Mouse (Mus musculus) ovary, postnatal 10 days (tissue): ENCODE results near the gene Lrrc51.

Experiments used
- DNase-seq: peaks from one replicate; pipeline ENCODE4 v3.0.0; 2022; ENCODE audit warnings: low spot score

Lrrc51 gene

DNA sequence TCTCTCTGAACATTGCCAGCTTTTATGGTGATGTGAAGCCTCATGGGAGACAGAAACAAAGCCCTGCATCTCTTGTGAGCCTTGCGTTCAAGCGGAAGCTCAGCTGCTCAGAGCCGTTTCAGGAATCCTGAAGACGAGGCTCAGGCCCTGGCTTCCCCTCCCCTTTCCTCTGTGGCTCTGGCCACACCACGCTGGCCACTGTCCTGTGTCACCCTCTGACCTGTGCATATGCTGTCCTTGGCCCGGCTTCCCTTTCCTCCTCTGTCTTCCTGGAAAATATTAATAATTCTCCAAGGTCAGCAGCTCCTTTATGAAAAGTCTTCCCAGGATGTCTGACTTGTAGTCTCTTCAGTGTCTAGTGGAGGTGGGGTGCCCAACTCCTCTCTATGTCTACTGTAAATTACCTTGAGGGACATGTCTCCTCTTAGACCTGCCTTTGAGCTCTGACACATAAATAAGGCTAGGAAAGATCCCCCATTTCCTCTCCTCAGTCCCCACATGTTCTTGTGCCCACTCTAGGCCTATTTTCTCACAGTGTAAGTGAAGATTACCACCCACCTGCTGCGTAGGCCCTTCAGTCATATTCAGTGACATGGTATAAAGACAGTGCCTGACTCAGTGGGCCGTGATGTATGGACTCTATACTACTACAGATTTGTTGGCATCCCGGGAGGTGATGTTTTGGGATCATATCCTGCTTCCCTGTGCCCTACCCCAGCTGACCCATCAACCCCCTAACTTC lies 51.1 kb downstream of the Lrrc51 start:
- DNase-seq, result no peak

DNA sequence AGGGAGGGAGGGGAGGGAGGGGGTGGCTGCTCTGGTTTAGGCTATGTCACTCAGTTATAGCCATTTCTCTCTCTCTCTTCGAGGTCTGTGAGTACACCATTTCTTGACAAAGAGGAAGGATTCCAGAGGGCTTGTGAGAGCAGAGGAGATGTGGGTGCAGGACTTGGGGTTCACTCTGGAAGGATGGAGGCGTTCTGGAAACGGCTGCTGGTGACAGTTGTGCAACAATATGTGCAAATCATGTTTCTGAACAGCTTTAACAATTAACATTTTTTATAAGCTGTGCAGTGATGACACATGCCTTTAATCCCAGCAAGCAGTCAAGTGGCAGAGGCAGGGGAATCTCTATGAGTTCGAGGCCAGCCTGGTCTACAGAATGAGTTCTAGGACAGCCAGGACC lies 52.8 kb downstream of the Lrrc51 start:
- no peak for DNase-seq

DNA sequence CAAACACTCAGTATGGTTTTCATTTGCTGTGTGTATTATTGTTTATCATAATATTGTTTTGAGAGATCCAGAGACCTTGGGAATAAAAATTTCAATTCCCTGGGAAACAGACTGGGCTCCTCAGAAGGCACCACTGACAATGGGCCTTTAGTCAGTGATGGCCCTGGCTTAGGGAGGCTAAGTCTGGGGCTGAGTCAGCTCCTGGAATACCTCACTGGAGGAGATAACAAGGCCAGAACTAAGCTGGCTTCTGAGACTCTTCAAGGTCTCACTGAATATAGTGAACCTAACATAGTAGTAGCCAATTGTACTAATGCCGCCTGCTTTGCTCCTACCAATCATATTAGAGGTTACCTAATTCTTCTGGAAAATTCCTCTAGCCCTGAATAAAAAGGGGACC lies 57.7 kb downstream of the Lrrc51 start:
- DNase-seq, result no peak

DNA sequence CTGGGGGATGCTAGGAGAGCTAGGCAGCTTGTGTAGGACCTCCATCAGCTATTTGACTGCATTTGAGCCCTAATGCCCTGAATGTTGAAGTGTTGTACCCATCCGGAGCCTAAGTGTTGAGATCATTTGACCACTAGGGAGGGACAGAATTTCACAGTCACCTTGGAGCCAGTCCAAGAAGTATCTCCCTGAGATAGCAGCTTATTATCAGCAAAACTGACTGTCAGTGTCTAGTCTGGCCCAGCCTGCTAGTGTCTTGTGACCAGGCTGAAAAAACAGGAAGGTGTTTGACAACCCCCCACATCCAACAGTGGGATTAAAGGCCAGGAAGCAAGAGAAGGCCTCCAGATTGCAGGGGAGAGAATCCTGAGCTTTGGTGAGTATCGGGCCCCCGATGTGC lies 62.4 kb downstream of the Lrrc51 start:
- DNase-seq, result no peak

DNA sequence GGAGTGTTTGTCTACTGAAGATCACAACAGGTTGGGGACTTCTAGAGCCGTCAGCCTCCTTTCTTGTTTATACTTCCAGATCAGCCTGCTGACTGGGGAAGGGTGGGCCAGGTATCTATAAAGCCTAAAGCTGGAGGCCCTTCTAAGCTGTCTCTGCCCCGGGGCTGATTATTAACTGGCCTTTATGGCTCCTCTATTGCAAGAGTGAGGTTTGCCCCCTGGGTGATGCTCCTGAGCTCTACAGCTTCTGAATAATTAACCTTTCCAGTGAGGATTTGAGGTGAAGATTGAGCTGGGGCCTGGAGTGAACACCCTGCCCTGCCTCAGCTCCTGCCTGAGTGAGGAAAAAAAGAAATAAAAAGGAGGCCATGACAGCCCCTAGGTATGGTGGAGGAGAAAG lies 63.1 kb downstream of the Lrrc51 start, which contains the start of gene Folr1:
Gene Folr1 (minus strand): TSS at position 160 of the 400 bp plus-strand sequence.
- DNase-seq, result no peak

DNA sequence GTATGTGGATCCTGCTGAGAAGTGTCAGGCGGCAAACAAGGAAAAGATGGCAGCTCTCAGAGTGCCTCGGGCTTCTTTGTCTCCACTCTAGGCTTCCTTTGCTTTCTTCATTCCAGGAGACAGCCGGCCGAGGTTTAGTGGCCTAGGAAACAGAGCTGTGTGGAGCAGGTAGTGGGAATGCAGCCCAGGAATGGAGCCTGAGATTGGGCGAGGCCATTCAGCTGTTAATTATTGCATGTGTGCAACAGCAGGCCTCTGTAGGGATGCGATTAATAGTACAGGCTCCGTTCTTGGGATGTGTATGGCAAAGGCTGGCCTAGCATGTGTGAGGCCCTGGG lies 64.6 kb downstream of the Lrrc51 start:
- DNase-seq, result no peak

DNA sequence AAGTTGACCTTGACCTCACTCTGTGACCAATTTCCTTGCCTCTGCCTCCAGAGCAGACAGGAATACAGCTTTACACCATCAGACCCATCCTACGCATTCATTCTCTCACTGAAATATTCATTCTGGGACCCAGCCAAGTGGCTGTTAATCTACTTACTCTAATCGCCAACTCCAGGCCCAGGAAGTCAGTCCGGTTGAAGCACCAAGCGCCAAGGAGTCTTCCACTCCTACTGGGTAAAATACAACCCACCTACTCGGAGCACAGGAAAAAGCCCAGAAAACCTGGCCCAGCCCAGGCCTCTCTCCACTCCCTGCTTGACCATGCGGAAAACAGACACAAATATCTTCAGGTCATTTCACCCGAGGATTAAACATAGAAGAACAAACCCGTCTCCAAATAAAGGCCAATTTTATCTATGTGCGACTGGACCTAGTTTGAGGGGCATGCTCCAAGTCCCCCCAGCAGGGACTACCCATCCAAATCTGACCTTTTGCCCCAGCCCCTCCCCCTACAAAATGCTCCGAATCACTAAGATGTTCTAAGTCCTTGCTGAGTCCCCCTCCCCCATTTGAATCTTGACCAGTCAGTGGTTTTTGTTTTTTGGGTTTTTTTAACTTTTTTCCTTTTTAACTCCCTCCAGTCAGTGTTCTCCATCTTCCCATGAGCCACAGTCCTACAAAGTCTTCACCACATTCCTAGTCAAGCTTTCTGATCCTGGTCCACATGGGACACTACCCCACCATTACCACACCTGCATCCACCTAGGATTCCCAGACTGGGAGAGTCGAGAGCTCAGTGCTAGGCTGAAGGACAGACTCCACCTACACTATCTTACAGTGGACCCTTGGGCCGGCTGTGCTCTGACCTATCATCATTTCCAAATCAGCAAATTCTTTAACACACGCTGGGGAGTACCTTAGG lies 65.2 kb downstream of the Lrrc51 start:
- no peak for DNase-seq

DNA sequence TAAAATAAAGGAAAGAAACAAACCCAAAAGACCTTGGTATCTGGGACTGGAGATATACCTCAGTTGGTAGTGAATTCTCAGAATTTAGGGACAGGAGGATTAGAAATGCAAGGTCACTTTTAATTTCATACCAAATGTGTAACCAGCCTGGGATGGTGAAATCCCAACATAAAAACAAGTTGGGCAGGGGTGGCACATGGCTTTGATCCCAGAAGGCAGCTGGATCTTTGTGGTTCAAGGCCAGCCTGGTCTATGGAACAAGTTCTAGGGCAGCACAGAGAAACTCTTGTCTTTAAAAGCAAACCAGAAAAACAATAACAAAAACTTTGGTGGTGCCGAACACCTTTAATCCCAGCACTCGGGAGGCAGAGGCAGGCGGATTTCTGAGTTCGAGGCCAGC lies 66.2 kb downstream of the Lrrc51 start:
- no peak for DNase-seq

DNA sequence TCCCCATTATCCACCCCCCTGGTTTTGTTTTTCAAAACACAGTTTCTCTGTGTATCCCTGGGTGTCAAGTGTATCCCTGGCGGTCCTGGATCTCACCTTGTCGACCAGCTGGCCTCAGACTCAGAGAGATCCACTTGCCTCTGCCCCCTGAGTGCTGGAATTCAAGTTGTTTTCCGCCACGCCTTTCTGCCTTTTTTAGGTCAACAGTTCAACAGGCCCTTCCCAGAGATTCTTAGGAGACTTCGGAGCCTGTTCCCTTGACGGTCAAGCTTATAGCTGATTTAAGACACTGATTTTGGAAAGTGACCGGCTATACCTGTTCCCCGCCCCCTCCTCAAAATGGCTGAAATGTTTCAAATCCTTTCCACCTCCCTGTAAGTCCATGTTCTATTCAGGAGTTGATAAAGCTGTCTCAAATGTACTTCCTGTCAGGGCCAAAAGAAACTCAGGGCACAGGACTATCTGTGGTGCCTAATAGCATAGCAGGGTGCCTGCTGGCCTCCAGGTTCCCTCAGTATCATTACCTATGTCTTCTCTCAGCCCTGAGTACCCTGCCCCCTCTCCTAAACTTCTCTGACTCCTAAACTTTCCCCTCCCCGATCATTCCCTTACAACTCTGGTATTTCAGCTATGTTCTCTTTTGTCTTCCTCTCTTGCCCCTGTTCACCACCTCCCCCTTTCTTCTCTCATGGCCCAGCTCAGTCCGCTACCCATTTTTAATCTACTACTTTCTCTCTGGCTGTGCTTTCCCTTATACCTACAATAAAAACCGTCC lies 67.0 kb downstream of the Lrrc51 start:
- DNase-seq, result no peak

DNA sequence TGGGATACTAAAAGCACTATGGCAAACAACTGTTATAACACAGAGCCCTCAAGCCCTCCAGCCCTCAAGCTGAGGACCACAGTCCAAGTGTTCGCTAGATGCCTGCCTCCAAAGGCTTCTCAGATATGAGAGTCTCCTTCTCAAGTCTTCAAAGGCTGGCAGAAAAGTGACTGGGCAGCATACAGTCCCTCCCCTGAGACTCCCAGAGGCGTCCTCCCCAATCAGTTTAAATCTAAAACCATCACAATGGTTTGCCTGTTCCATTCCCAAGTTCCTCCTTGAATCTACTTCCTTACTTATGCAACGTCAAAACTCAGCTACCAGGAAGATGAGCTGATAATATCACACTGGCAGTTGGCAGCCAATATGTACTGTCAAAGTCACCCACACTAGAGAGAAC lies 70.3 kb downstream of the Lrrc51 start, which contains the start of gene Anapc15:
Gene Anapc15 (plus strand): TSS at position 301 of the 400 bp plus-strand sequence.
- DNase-seq, result no peak
